Mouse (Mus musculus): ENCODE results near the gene Pitx2. TPM values are rescaled to one million over a fixed set of nuclear protein-coding genes. Genes with fewer than 3 reads are reported as not detected.

Pitx2 gene
- total RNA-seq, 4 experiments from 2014 or later = 0.12 to 0.31 TPM; not detected in 2

- no peak for DNase-seq
Observed at GRCm38 (mm10) chr3:129202871-129203740, 3.4 kb downstream of the Pitx2 start.

GRCm38 (mm10) chr3:129203761-129204440 is 4.2 kb downstream of the Pitx2 start:
- no peak for DNase-seq

- peak; percentile 33 for DNase-seq
Observed at GRCm38 (mm10) chr3:129204441-129205313, 5.0 kb downstream of the Pitx2 start.

- no peak for DNase-seq
Observed at GRCm38 (mm10) chr3:129205481-129206175, 6.0 kb downstream of the Pitx2 start.

GRCm38 (mm10) chr3:129206776-129207175 is 7.1 kb downstream of the Pitx2 start:
- no peak for DNase-seq

GRCm38 (mm10) chr3:129207231-129208030 is 7.8 kb downstream of the Pitx2 start:
- no peak for DNase-seq

GRCm38 (mm10) chr3:129208031-129208380 is 8.3 kb downstream of the Pitx2 start:
- no peak for DNase-seq

- no peak for DNase-seq
Observed at GRCm38 (mm10) chr3:129208421-129208820, 8.7 kb downstream of the Pitx2 start.

- DNase-seq = no peak
Observed at GRCm38 (mm10) chr3:129209266-129209665, 9.6 kb downstream of the Pitx2 start.

- DNase-seq = no peak
Observed at GRCm38 (mm10) chr3:129209771-129210170, 10.1 kb downstream of the Pitx2 start.

- no peak for DNase-seq
Observed at GRCm38 (mm10) chr3:129212038-129212645, 12.5 kb downstream of the Pitx2 start.

- no peak for DNase-seq
Observed at GRCm38 (mm10) chr3:129212807-129213206, 13.1 kb downstream of the Pitx2 start.

GRCm38 (mm10) chr3:129213633-129214145 is 14.0 kb downstream of the Pitx2 start:
- peak; percentile 72 for DNase-seq

GRCm38 (mm10) chr3:129214146-129214665 is 14.5 kb downstream of the Pitx2 start:
- no peak for DNase-seq

GRCm38 (mm10) chr3:129214666-129215161 is 15.0 kb downstream of the Pitx2 start:
- no peak for DNase-seq

GRCm38 (mm10) chr3:129215241-129215750 is 15.6 kb downstream of the Pitx2 start:
- DNase-seq = no peak

GRCm38 (mm10) chr3:129215751-129216331 is 16.2 kb downstream of the Pitx2 start:
- no peak for DNase-seq

- no peak for DNase-seq
Observed at GRCm38 (mm10) chr3:129216491-129216890, 16.8 kb downstream of the Pitx2 start.

- DNase-seq = no peak
Observed at GRCm38 (mm10) chr3:129216911-129217561, 17.4 kb downstream of the Pitx2 start.

Data from adrenal gland, adult 8-10 months (tissue).